Mouse (Mus musculus) stomach, embryonic 15.5 days (tissue): ENCODE data around the gene Gbe1. TPM values are rescaled to one million over a fixed set of nuclear protein-coding genes. Genes with fewer than 3 reads are reported as not detected.

ENCODE experiments used
- ATAC-seq: fragments of 200-750 bp; cut with Nextera tagmentation; 2 replicates; pipeline ENCODE4 v1.8.0; 2017; ENCODE audit warnings: low read depth, moderate number of reproducible peaks, moderate TSS enrichment; ENCODE audit not compliant: insufficient read depth, low FRiP score
- H3K27ac ChIP-seq: fragments of 300-500 bp; sonication (generic); 2 replicates; pipeline ENCODE4 v1.5.1; 2015; ENCODE audit warnings: mild to moderate bottlenecking, inconsistent platforms
- H3K27me3 ChIP-seq: fragments of 300-500 bp; sonication (generic); replicated peaks from 2 replicates; pipeline ENCODE4 v1.6.1; 2015; ENCODE audit warnings: inconsistent platforms
- H3K36me3 ChIP-seq: fragments of 300-500 bp; sonication (generic); 2 replicates; pipeline ENCODE4 v1.6.1; 2015; ENCODE audit warnings: inconsistent platforms
- H3K4me1 ChIP-seq: fragments of 300-500 bp; sonication (generic); 2 replicates; pipeline ENCODE4 v1.6.1; 2015; ENCODE audit warnings: inconsistent platforms
- H3K4me2 ChIP-seq: fragments of 300-500 bp; sonication (generic); 2 replicates; pipeline ENCODE4 v1.6.1; 2015; ENCODE audit warnings: mild to moderate bottlenecking, inconsistent platforms
- H3K4me3 ChIP-seq: fragments of 300-500 bp; sonication (generic); replicated peaks from 2 replicates; pipeline ENCODE4 v1.5.1; 2015; ENCODE audit warnings: inconsistent platforms
- H3K9ac ChIP-seq: fragments of 300-500 bp; sonication (generic); 2 replicates; pipeline ENCODE4 v1.6.1; 2015; ENCODE audit warnings: inconsistent platforms
- H3K9me3 ChIP-seq: fragments of 300-500 bp; sonication (generic); 2 replicates; pipeline ENCODE4 v1.6.1; 2016; ENCODE audit warnings: inconsistent platforms
- WGBS: fragments of 180-500 bp; shearing (Covaris S2); methylation state at CpG from one replicate; pipeline ENCODE4 v1.1.7; 2015; 5-methylcytosine and 5-hydroxymethylcytosine counted together
- polyA plus RNA-seq: library from polyadenylated mRNA; unstranded; fragments of >200 nt; fragmentation: Nextera tagmentation; extraction: Ambion mirVana; gene quantifications from 2 replicates; pipeline ENCODE4 v1.2.1, GENCODE M21; 2015

Gbe1 gene
- 26.4 and 29.9 TPM in 2 replicates for polyA plus RNA-seq

- H3K27ac ChIP-seq: peak within 1 kb of the TSS; percentile 95
- peak within 1 kb of the TSS; percentile 54 for H3K4me2 ChIP-seq
- H3K27me3 ChIP-seq: no peaks in the 10 kb centered on the region
- H3K4me1 ChIP-seq: no peaks in the 10 kb centered on the region
- peak within 1 kb of the TSS; percentile 69 for H3K4me3 ChIP-seq
- under 1% methylated on average over 80 of the region's 82 CpGs for WGBS
- no peaks in the 10 kb centered on the region for H3K9me3 ChIP-seq
- no peaks in the 10 kb centered on the region for H3K36me3 ChIP-seq
- H3K9ac ChIP-seq: peak within 1 kb of the TSS; percentile 80
- ATAC-seq: peak; percentile 97
Observed at GRCm38 (mm10) chr16:70313886-70314577, at the start of gene Gbe1. Gene Gbe1, plus strand, starts transcription at chr16:70313949.

- no peaks in the 10 kb centered on the region for H3K4me1 ChIP-seq
- WGBS: 85% methylated on average over 4 of the region's 4 CpGs
- no peak overlapping the region for H3K4me2 ChIP-seq
- no peak overlapping the region for H3K9ac ChIP-seq
- H3K27ac ChIP-seq: no peak overlapping the region
- no peaks in the 10 kb centered on the region for H3K9me3 ChIP-seq
- no peaks in the 10 kb centered on the region for H3K36me3 ChIP-seq
- ATAC-seq: no peak
- no peak overlapping the region for H3K4me3 ChIP-seq
- no peaks in the 10 kb centered on the region for H3K27me3 ChIP-seq
Observed at GRCm38 (mm10) chr16:70310691-70311090, 3.1 kb upstream of the Gbe1 start.

GRCm38 (mm10) chr16:70313496-70313885 lies 258 bp upstream of the Gbe1 start:
- H3K4me1 ChIP-seq: no peaks in the 10 kb centered on the region
- H3K36me3 ChIP-seq: no peaks in the 10 kb centered on the region
- 1% methylated on average over 7 of the region's 7 CpGs for WGBS
- H3K27ac ChIP-seq: peak overlapping the region; percentile 95
- no peaks in the 10 kb centered on the region for H3K27me3 ChIP-seq
- H3K9me3 ChIP-seq: no peaks in the 10 kb centered on the region
- peak overlapping the region; percentile 69 for H3K4me3 ChIP-seq
- H3K4me2 ChIP-seq: peak overlapping the region; percentile 51
- no peak for ATAC-seq
- peak overlapping the region; percentile 80 for H3K9ac ChIP-seq

- H3K27me3 ChIP-seq: no peaks in the 10 kb centered on the region
- no peaks in the 10 kb centered on the region for H3K36me3 ChIP-seq
- H3K4me1 ChIP-seq: no peaks in the 10 kb centered on the region
- H3K4me2 ChIP-seq: peak overlapping the region; percentile 54
- no peak for ATAC-seq
- H3K9me3 ChIP-seq: no peaks in the 10 kb centered on the region
- under 1% methylated on average over 9 of the region's 9 CpGs for WGBS
- H3K27ac ChIP-seq: peak overlapping the region; percentile 95
- H3K4me3 ChIP-seq: peak overlapping the region; percentile 69
- peak overlapping the region; percentile 80 for H3K9ac ChIP-seq
Observed at GRCm38 (mm10) chr16:70314578-70314930, 805 bp downstream of the Gbe1 start.

- Histone ChIP-seq H3K9me3 (no peaks in the 10 kb centered on the region), H3K4me3 (no peak overlapping the region), H3K4me1 (no peaks in the 10 kb centered on the region), H3K9ac (no peak overlapping the region), H3K27ac (no peak overlapping the region), H3K4me2 (no peak overlapping the region; the same call in 1 of the 2 replicates), H3K27me3 (no peaks in the 10 kb centered on the region), H3K36me3 (no peaks in the 10 kb centered on the region)
- no peak for ATAC-seq
- WGBS: 43% methylated on average over 3 of the region's 3 CpGs
Observed at GRCm38 (mm10) chr16:70315261-70315660, 1.5 kb downstream of the Gbe1 start.

- 85% methylated on average over 3 of the region's 3 CpGs for WGBS
- no peak overlapping the region for H3K27ac ChIP-seq
- ATAC-seq: no peak
- no peak overlapping the region for H3K4me2 ChIP-seq
- H3K27me3 ChIP-seq: no peaks in the 10 kb centered on the region
- H3K9me3 ChIP-seq: no peaks in the 10 kb centered on the region
- H3K4me3 ChIP-seq: no peak overlapping the region
- no peaks in the 10 kb centered on the region for H3K36me3 ChIP-seq
- H3K4me1 ChIP-seq: no peaks in the 10 kb centered on the region
- H3K9ac ChIP-seq: no peak overlapping the region
Observed at GRCm38 (mm10) chr16:70315862-70316390, 2.2 kb downstream of the Gbe1 start.

GRCm38 (mm10) chr16:70319388-70319787 lies 5.6 kb downstream of the Gbe1 start:
- Histone ChIP-seq H3K9ac (no peak overlapping the region), H3K4me3 (no peak overlapping the region), H3K4me2 (no peak overlapping the region), H3K27ac (no peak overlapping the region), H3K27me3 (no peaks in the 10 kb centered on the region), H3K9me3 (no peaks in the 10 kb centered on the region), H3K4me1 (no peaks in the 10 kb centered on the region), H3K36me3 (no peaks in the 10 kb centered on the region)
- ATAC-seq: no peak
- WGBS: 87% methylated on average over 6 of the region's 6 CpGs

- H3K27me3 ChIP-seq: no peaks in the 10 kb centered on the region
- 41% methylated on average over 10 of the region's 10 CpGs for whole genome bisulfite sequencing
- no peak overlapping the region for H3K9ac ChIP-seq
- no peak overlapping the region for H3K4me2 ChIP-seq
- H3K9me3 ChIP-seq: no peaks in the 10 kb centered on the region
- H3K4me1 ChIP-seq: no peaks in the 10 kb centered on the region
- H3K4me3 ChIP-seq: no peak overlapping the region
- H3K36me3 ChIP-seq: no peaks in the 10 kb centered on the region
- peak; percentile 58; the same call in 1 of the 2 replicates for ATAC-seq
- peak overlapping the region; percentile 31; the same call in 1 of the 2 replicates for H3K27ac ChIP-seq
Observed at GRCm38 (mm10) chr16:70320612-70321280, 7.0 kb downstream of the Gbe1 start.

GRCm38 (mm10) chr16:70326339-70326948 lies 12.7 kb downstream of the Gbe1 start:
- Histone ChIP-seq H3K27me3 (no peaks in the 10 kb centered on the region), H3K9me3 (no peaks in the 10 kb centered on the region), H3K4me2 (no peak overlapping the region), H3K9ac (no peak overlapping the region), H3K27ac (no peak overlapping the region), H3K4me3 (no peak overlapping the region), H3K4me1 (no peaks in the 10 kb centered on the region), H3K36me3 (no peaks in the 10 kb centered on the region)
- 78% methylated on average over 9 of the region's 9 CpGs for WGBS
- ATAC-seq: no peak

GRCm38 (mm10) chr16:70328566-70328965 lies 14.8 kb downstream of the Gbe1 start:
- H3K4me2 ChIP-seq: no peak overlapping the region
- no peak overlapping the region for H3K27ac ChIP-seq
- 69% methylated on average over 6 of the region's 6 CpGs for WGBS
- no peak overlapping the region for H3K9ac ChIP-seq
- no peaks in the 10 kb centered on the region for H3K36me3 ChIP-seq
- H3K4me1 ChIP-seq: no peaks in the 10 kb centered on the region
- H3K9me3 ChIP-seq: no peaks in the 10 kb centered on the region
- no peak for ATAC-seq
- H3K4me3 ChIP-seq: no peak overlapping the region
- H3K27me3 ChIP-seq: no peaks in the 10 kb centered on the region

GRCm38 (mm10) chr16:70329036-70329435 lies 15.3 kb downstream of the Gbe1 start:
- H3K27ac ChIP-seq: no peak overlapping the region
- no peaks in the 10 kb centered on the region for H3K4me1 ChIP-seq
- H3K9me3 ChIP-seq: no peaks in the 10 kb centered on the region

GRCm38 (mm10) chr16:70329471-70329870 lies 15.7 kb downstream of the Gbe1 start:
- H3K36me3 ChIP-seq: no peaks in the 10 kb centered on the region
- no peaks in the 10 kb centered on the region for H3K9me3 ChIP-seq
- 45% methylated on average over 6 of the region's 6 CpGs for WGBS
- H3K4me2 ChIP-seq: no peak overlapping the region
- no peaks in the 10 kb centered on the region for H3K4me1 ChIP-seq
- no peaks in the 10 kb centered on the region for H3K27me3 ChIP-seq
- 0 out of 2 replicates have a peak, but pooled peaks have one; percentile 18 for ATAC-seq
- H3K27ac ChIP-seq: no peak overlapping the region
- no peak overlapping the region for H3K4me3 ChIP-seq
- H3K9ac ChIP-seq: no peak overlapping the region

More at GRCm38 (mm10) chr16:70329036-70329435, 15.3 kb downstream of the Gbe1 start:
- Histone ChIP-seq H3K4me3 (no peak overlapping the region), H3K36me3 (no peaks in the 10 kb centered on the region), H3K4me2 (no peak overlapping the region), H3K27me3 (no peaks in the 10 kb centered on the region), H3K9ac (no peak overlapping the region)
- ATAC-seq: no peak
- 58% methylated on average over 10 of the region's 10 CpGs for WGBS
